Mouse (Mus musculus): ENCODE measurements around the gene Stx8. TPM values are rescaled to one million over a fixed set of nuclear protein-coding genes. Genes with fewer than 3 reads are reported as not detected.
A peak's percentile ranks its signal among the peaks of the same experiment; 100 is the strongest.

Gene Stx8
- polyA plus RNA-seq, 1 experiment: 8.7 TPM

DNA sequence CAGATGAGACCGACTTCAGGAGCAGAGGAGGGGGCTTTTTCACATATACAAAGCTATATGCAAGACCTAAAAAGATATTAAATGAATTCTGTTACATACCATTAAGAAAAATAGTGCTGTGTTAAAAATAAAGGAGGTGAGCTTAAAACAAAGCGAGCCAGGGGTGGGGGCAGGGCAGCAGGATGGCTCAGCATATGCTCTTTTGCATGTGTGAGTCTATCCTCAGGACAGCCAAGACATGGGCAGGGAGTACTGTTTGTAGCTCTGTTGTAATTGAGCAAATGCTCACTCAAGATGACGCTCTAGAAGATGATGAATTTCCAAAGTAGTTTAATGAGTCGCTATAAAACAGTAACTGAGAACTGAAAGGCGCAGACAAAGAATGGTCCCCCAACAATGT, 198.4 kb downstream of the Stx8 start:
- DNase-seq: no peak
- no peak overlapping the region for H3K4me3 ChIP-seq (replicated peaks; ENCODE audit: extremely low read depth, low read depth, low read length)
- no peaks in the 10 kb centered on the region; the same call in 1 of the 2 replicates for H3K4me1 ChIP-seq (ENCODE audit: control insufficient read depth, insufficient read depth, low read length)
- TF ChIP-seq POLR2A (IDR thresholded peaks at IDR 0.05; ENCODE audit: borderline replicate concordance, extremely low read depth, low read depth, low read length): no peak
- TF ChIP-seq CTCF (IDR thresholded peaks at IDR 0.05; ENCODE audit: insufficient read depth, low read length): no peak
- WGBS: 95% methylated on average over 5 of the region's 5 CpGs

DNA sequence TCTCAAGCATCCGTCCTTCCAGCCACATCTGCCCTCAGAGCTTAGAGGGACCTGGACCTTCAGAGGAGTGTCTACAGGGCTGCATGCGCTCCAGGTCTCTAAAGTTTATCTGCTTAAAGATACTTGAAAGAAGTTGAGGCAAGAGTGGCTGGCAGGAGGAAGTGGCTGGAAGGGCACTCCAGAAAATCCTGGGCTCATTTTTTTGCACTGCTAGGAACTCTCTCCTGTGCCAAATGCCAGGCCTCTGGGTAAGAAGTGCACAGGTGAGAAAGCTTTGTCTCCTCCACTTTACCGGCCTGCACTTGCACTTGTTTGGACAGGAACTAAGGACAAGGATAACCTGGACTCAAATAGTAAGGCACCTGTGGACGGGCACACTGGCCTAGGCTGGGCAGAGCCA, 202.4 kb downstream of the Stx8 start:
- WGBS: 67% methylated on average over 4 of the region's 4 CpGs
- Histone ChIP-seq H3K4me3 (replicated peaks; ENCODE audit: extremely low read depth, low read depth, low read length) (no peak overlapping the region), H3K4me1 (ENCODE audit: control insufficient read depth, insufficient read depth, low read length) (peaks cover 2% of the 10 kb centered on the region; the same call in 1 of the 2 replicates)
- DNase-seq: peak; percentile 17
- TF ChIP-seq POLR2A (IDR thresholded peaks at IDR 0.05; ENCODE audit: borderline replicate concordance, extremely low read depth, low read depth, low read length) (no peak), CTCF (IDR thresholded peaks at IDR 0.05; ENCODE audit: insufficient read depth, low read length) (no peak)

DNA sequence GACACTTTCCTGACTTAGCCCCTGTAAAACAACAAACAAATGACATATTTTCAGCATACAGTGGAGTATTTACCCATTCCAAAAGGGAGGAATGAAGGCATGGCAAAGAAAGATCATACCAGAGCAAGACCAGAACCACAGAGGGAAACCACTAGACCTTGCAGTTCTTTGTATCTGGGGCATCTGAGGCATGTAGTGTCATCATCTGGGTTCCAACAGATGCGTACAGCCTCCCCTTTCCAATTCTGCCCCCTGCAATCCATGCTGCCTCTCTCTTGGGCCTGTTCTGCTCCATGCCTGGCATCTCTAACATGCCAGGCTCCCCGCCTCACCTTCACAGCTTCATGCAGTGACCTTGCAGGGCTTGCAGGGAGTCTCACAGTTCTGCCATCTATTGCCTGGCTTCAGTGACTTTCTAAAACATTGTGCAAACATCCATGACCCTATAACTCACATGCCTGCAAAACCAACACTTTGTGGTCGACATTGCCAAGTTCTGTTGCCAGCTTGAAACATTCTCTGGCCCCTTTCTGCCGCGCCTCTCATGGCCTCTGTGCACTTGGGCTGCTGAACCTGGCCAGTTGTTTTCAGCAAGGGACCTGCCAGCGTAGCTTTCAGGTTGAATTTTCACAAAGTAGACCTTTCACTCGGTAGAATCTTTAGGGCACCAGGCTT, 206.1 kb downstream of the Stx8 start:
- 66% methylated on average over 7 of the region's 7 CpGs for WGBS
- TF ChIP-seq CTCF (IDR thresholded peaks at IDR 0.05; ENCODE audit: insufficient read depth, low read length): no peak
- no peak for TF ChIP-seq POLR2A (IDR thresholded peaks at IDR 0.05; ENCODE audit: borderline replicate concordance, extremely low read depth, low read depth, low read length)
- Histone ChIP-seq H3K4me3 (replicated peaks; ENCODE audit: extremely low read depth, low read depth, low read length) (no peak overlapping the region), H3K4me1 (ENCODE audit: control insufficient read depth, insufficient read depth, low read length) (peaks cover 2% of the 10 kb centered on the region; the same call in 1 of the 2 replicates)
- no peak for DNase-seq

DNA sequence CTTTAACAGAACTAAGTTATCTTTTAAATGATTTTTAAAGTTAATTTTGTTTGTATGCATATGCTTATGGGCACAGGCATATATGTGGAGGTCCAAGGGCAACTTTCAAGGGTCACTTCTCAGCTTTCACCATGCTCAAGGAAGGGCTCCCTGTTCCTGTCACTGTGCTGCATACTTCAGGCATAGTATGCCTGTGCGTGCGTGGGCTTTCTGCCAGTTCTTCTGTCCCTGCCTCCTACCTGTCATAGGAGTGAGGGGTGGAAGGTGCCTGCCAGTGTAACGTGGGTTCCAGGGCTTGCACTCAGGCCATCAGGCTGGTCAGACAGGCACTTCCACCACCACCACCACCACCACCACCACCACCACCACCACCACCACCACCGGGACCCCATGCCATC, 206.7 kb downstream of the Stx8 start:
- H3K4me1 ChIP-seq (ENCODE audit: control insufficient read depth, insufficient read depth, low read length): peaks cover 2% of the 10 kb centered on the region; the same call in 1 of the 2 replicates
- no peak for DNase-seq
- no peak overlapping the region for H3K4me3 ChIP-seq (replicated peaks; ENCODE audit: extremely low read depth, low read depth, low read length)
- WGBS: 59% methylated on average over 4 of the region's 4 CpGs
- TF ChIP-seq POLR2A (IDR thresholded peaks at IDR 0.05; ENCODE audit: borderline replicate concordance, extremely low read depth, low read depth, low read length) (no peak), CTCF (IDR thresholded peaks at IDR 0.05; ENCODE audit: insufficient read depth, low read length) (no peak)

DNA sequence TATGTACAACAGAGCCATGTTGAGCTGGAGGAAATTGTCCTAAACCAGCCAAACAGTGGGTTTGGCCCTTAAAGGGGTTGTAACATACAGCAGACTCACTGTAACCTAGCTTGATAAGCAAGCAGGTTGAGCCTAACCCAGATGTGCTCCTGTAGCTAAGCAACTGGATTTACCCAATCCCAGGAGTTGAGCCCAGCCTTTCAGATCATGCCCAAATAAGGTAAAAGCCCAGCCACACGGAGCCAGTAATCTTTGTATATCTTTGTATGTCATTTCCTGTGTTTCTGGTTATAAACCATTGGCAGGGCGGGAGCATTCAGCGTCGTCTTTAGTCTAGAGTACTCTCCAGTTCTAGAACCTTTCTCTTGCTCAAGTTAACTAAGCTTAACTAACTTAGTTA, 210.6 kb downstream of the Stx8 start:
- 0 out of 2 replicates have a peak, but pooled peaks cover 2% of the 10 kb centered on the region for H3K4me1 ChIP-seq (ENCODE audit: control insufficient read depth, insufficient read depth, low read length)
- TF ChIP-seq POLR2A (IDR thresholded peaks at IDR 0.05; ENCODE audit: borderline replicate concordance, extremely low read depth, low read depth, low read length) (no peak), CTCF (IDR thresholded peaks at IDR 0.05; ENCODE audit: insufficient read depth, low read length) (no peak)
- DNase-seq: no peak
- no peak overlapping the region for H3K4me3 ChIP-seq (replicated peaks; ENCODE audit: extremely low read depth, low read depth, low read length)
- 34% methylated on average over 4 of the region's 4 CpGs for WGBS

DNA sequence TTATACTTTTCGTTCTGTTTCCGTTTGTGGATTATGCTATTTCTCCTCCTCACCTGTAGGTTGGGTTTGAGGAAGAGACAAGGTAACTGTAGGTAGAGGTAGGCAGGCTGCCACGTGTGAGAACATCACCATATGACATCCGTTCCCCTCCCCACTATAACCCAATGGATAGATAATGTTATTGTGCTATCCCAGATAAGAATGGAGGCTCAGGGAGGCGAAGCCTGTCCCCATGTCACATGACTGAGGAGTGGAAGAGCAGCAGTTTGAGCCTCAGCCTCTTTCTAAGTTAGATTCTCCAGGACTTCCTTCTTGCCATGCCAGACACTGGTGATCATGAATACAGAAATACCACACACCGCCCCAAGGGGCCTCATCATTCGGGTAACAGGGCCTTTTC, 211.4 kb downstream of the Stx8 start:
- TF ChIP-seq CTCF (IDR thresholded peaks at IDR 0.05; ENCODE audit: insufficient read depth, low read length) (no peak), POLR2A (IDR thresholded peaks at IDR 0.05; ENCODE audit: borderline replicate concordance, extremely low read depth, low read depth, low read length) (no peak)
- WGBS: 89% methylated on average over 7 of the region's 7 CpGs

DNA sequence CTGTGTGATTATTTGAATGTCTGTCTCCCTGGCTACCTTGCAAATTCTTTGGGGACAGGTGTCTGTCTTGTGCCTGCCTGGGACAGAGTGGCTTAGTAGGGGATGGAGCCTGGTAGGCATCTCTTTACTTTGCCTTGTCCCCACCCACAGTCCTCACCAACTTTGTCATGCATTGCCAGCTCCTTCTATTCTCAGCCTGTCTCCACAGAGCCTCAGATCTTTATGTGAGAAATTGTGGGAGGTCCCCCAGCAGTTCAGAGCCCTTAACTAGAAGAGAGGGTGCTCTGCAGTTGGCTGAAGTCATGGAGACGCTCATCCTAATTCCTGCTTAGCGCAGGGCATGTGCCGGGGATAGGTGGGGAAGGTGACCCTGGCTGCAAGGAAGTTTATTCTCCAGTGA, 219.7 kb downstream of the Stx8 start:
- Histone ChIP-seq H3K4me3 (replicated peaks; ENCODE audit: extremely low read depth, low read depth, low read length) (no peak overlapping the region), H3K4me1 (ENCODE audit: control insufficient read depth, insufficient read depth, low read length) (peaks cover 10% of the 10 kb centered on the region)
- no peak for DNase-seq
- WGBS: 97% methylated on average over 3 of the region's 3 CpGs
- no peak for TF ChIP-seq CTCF (IDR thresholded peaks at IDR 0.05; ENCODE audit: insufficient read depth, low read length)
- no peak for TF ChIP-seq POLR2A (IDR thresholded peaks at IDR 0.05; ENCODE audit: borderline replicate concordance, extremely low read depth, low read depth, low read length)

More for the DNA sequence above, 211.4 kb downstream of the Stx8 start:
- DNase-seq: no peak
- Histone ChIP-seq H3K4me1 (ENCODE audit: control insufficient read depth, insufficient read depth, low read length) (0 out of 2 replicates have a peak, but pooled peaks cover 2% of the 10 kb centered on the region), H3K4me3 (replicated peaks; ENCODE audit: extremely low read depth, low read depth, low read length) (no peak overlapping the region)

DNA sequence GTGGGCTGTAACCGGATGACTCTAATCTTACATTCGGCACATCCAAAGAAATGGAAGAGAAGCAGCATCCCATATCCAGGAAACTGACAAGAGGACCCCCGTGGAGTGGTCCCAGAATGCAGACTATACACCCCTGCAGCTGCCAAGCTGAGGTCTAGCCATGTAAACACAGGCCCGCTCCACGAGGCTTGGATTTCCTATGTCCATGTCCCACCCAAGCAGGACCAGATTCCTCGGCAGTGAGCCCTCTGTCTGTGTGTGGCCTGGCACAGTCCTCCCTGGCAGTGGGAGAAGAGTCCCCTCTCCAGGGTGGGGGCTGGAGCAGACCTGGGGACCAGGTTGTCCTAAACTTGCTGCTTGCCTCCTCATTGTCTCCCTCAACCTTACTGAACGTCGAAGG, 221.2 kb downstream of the Stx8 start:
- WGBS: 65% methylated on average over 8 of the region's 8 CpGs
- Histone ChIP-seq H3K4me1 (ENCODE audit: control insufficient read depth, insufficient read depth, low read length) (peaks cover 10% of the 10 kb centered on the region), H3K4me3 (replicated peaks; ENCODE audit: extremely low read depth, low read depth, low read length) (no peak overlapping the region)
- no peak for TF ChIP-seq CTCF (IDR thresholded peaks at IDR 0.05; ENCODE audit: insufficient read depth, low read length)
- TF ChIP-seq POLR2A (IDR thresholded peaks at IDR 0.05; ENCODE audit: borderline replicate concordance, extremely low read depth, low read depth, low read length): no peak
- no peak for DNase-seq

DNA sequence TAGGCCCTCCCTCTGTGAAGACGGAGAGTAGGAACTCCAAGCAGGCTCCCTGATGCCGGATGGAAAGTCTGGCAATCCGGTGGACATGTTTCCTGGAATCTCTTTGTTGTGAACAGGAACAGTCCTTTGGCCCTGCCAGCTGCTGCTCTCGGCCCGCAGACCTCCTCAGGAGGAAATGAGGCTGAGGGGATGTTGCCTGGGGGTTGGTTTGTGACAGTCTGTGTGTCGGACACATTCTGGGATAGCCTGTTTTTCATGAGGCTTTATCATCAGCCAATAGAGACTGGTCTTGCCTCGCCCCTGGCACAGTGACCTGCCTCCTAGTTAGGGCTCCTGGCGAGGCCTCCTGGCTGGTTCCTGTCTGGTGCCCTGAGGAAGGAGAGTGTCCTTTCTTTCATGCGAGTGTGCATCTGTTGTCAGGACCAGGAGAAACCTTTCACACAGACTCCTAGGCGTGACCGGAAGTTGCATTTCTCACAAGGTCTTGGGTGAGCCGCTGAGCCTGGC, 222.8 kb downstream of the Stx8 start:
- DNase-seq: no peak
- no peak overlapping the region for H3K4me3 ChIP-seq (replicated peaks; ENCODE audit: extremely low read depth, low read depth, low read length)
- WGBS: 41% methylated on average over 12 of the region's 12 CpGs
- TF ChIP-seq POLR2A (IDR thresholded peaks at IDR 0.05; ENCODE audit: borderline replicate concordance, extremely low read depth, low read depth, low read length) (no peak), CTCF (IDR thresholded peaks at IDR 0.05; ENCODE audit: insufficient read depth, low read length) (no peak)
- peaks cover 10% of the 10 kb centered on the region for H3K4me1 ChIP-seq (ENCODE audit: control insufficient read depth, insufficient read depth, low read length)

DNA sequence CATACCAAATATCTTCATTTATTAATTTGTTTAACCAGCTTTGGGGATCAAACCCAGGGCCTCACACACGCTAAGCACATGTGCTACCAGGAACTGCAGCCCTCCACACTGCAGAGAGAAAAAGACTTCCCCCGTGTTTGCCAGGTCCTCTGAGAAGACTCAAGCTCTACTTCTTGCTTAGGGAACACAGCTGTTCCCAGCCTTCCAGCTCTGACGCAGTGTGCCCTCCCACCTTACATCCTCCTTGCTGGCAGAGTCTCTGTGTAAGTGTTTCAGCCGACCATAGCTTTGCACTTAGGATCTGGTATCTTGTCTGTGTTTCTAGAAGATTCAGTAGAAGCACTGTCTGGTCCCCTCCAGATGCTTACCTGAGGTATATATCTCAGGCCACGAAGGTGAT, 224.9 kb downstream of the Stx8 start:
- no peak for DNase-seq
- TF ChIP-seq POLR2A (IDR thresholded peaks at IDR 0.05; ENCODE audit: borderline replicate concordance, extremely low read depth, low read depth, low read length) (no peak), CTCF (IDR thresholded peaks at IDR 0.05; ENCODE audit: insufficient read depth, low read length) (no peak)
- no peak overlapping the region for H3K4me3 ChIP-seq (replicated peaks; ENCODE audit: extremely low read depth, low read depth, low read length)
- peaks cover 19% of the 10 kb centered on the region for H3K4me1 ChIP-seq (ENCODE audit: control insufficient read depth, insufficient read depth, low read length)
- 85% methylated on average over 5 of the region's 5 CpGs for WGBS
